Mouse (Mus musculus) thymus, adult 2 months (tissue): Measurements from ENCODE around the gene Abhd17c.

Experiments used
- CTCF ChIP-seq: fragments of 200-500 bp; IDR thresholded peaks from 2 replicates; pipeline ENCODE4 v1.5.1; 2012; ENCODE audit warnings: mild to moderate bottlenecking, control low read depth, low read length, moderate library complexity, borderline replicate concordance; ENCODE audit not compliant: control insufficient read depth, poor library complexity, insufficient read depth; ENCODE audit errors: extremely low read depth
- POLR2A ChIP-seq: fragments of 200-500 bp; IDR thresholded peaks from 2 replicates; pipeline ENCODE4 v1.6.1; 2012; ENCODE audit warnings: mild to moderate bottlenecking, low read length, control low read depth, moderate library complexity; ENCODE audit not compliant: control insufficient read depth, poor library complexity, insufficient read depth; ENCODE audit errors: extremely low read depth

DNA sequence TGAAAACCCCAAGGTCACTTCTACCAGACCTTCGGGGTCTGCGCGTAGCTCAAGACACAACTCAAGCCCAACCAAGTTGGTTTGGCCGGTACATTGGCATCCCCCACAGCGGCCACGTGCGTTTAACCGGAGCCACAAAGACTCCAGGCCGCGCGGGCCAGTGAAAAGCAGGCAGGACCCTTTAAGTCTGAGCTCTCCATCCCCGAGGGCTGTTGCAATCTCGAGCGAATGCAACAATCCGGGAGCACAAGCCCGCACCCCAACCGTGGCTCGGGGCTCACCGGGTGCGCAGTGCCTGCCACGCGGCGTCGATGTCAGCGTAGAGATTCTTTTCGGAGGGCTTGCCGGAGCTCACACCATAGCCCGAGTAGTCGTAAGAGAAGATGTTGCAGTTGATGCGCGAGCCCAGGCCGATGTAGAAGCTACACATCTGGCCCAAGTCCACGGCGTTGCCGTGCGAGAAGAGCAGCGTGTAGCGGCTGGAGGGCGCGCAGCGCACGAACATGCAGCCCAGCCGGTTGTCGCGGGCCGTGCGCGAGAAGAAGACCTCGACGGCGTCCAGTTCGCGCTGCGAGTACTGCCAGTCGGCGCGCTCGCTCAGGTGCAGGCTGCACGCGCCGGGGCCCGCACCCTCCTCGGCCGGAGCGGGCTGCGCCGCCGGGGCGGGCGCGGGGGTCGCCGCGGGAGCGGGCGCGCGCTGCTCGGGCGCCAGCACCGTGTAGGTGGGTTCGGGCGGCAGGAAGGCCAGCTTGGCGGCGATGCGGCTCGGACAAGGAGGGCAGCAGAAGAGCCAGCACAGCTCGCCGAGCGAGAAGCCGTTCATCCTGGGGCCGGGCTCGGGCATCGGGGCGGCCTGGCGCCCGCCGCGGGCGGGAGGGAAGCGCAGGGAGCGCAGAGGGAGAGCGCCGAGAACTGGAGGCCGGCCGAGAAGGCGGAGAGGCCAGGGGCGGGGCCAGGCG is at the start of gene Abhd17c:
- TF ChIP-seq CTCF (no peak), POLR2A (no peak)
